Mouse (Mus musculus) layer of hippocampus, adult 8-10 months (tissue): Measurements from ENCODE around the gene Rftn1. TPM values are rescaled to one million over a fixed set of nuclear protein-coding genes. Genes with fewer than 3 reads are reported as not detected.
"Not testable (repeated sequence)": the region's sequence is repeated elsewhere in the genome, so short reads cannot be mapped to it uniquely, and the experiment has no call there.

Experiments
- DNase-seq, 2 experiments: peaks; one replicate each; pipeline ENCODE4 v3.0.0; 2022; ENCODE audit warnings: low spot score in 2 of 2
- total RNA-seq, 4 experiments: library from RNA; stranded (reverse); gene quantifications; 2 replicates each; pipeline ENCODE4 v1.2.4; 2022

Rftn1 gene
- total RNA-seq, 4 experiments from 2014 or later: 14.8 to 18.7 (median 16.8) TPM

DNA sequence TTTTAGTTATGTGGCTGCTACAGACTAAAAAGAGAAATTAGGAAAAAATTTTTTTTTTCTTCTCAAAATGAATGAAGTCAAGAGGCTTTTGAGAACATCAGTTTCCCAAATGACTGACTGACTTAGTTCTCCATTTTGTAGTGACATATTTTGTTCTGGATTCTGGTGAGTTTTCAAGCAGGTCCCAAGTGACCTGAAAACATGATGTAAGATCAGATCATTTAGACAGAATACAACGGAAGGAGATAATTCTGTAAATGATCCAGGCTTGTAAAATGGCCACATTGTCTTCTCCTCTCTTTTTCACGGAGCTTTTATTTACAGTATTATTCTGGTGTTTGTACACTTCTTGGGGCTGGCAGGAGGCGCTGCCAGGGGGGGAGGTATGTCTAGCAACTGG, 62.1 kb downstream of the Rftn1 start:
- DNase-seq: no peak

DNA sequence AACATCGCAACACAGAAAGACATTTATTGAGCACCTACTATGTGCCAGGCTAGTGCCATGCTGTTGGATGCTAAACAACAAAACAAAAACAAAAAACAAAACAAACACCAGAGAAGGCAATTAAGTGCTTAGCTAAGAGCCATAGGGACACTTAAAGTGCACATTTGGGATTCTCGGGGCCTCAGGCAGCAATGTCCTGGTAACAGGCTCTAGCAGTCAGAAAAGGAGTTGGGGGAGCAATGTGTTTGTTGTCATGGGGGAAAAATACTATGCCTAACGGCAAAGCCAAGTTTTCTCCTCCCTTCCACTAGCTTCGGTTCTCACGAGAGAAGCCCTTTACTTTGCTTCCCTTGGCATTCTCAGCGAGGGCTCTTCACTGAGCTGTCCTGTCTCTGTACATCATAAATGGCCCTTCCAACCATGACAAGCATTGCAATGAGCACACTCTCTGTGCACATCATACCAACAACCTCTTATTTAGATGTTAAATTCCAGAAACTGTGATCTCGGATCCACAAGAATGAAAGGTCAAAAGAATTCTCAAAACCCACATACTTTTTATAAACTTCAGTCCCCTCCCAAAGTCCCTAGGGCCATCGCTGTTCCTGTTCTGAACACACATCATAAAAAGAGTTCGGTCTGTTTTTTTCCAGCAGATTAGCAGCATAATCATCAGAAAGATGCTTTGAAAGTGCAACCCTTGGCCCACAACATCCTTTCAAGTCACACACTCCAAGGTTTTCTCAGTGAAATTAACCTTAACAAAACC, 63.2 kb downstream of the Rftn1 start:
- no peak for DNase-seq

DNA sequence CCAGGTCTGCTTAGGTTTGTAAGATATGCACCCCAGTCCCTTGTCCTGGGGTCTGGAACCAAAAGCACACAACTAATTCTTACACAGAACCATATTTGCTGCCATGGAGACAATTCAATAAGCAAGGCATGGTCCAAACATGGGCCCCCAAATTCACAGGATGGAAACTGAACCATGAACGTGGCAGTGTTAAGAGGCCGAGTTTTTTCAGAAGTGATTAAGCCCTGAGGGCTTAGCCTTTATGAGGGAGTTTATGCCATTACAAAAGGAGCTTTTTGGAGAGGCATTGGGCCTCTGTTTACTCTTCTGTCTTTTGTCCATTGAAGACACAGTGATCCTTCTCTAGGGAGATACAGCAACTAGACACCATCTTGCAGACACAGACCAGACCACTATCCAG, 63.9 kb downstream of the Rftn1 start:
- DNase-seq: no peak

DNA sequence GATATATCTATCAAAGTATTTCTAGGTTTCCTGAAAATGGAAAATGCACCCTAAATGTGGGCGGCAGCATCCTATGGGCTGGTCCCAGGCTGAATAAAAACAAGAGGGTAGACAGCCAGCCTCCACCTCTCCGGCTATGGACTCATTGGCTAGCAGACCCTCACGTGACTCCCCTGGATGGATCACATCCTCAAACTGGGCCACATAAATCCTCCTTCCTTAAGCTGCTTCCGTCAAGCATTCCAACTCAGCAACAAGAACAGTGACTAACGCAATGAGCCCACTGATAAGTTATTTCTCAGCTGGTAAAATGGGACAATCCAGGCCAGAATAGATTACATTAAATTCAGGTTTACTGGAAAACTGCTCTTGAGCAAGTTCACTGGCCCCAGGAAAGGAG, 64.6 kb downstream of the Rftn1 start:
- no peak for DNase-seq

DNA sequence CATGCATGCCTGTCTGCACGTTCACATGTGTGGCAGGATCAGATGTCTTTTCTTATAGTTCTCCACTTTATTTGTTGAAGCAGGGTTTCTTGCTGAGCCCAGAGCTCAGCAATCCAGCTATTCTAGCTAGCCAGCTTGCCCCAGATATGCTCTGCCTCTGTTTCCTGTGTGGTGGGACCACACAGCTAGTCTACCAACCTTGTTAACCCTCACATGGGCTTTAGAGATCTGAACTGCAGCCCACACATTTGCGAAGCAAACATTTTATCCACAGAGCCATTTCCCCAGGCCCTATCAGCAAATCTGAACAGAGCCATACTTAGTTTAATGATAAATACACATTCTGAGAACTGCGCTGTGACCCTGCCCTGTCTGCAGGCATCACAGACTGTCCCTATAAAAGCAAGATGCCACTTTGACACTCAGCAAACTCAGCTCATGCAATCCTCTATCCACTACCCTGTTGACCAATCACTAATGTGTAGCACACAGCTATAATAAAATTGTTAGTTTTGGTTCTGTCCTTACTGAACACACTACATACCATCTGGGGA, 65.2 kb downstream of the Rftn1 start:
- no peak for DNase-seq

DNA sequence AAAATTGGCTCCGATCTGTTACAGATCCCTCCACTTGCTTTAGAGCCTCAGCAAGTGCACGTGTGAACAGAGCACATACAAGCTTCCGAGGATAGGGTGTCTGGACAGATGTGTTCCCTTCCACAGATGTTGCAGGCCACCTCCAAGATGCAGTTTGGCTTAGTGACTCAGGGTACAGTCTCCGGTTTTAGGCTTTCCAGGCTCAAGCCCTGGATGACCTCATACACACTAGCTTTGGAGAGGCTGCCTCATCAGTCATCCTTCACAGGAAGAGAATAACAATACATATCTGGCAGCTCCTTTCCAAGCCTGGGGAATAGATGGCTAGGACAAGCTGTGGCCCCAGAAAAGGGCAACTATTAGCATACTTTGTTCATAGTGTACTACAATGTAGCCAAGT, 65.8 kb downstream of the Rftn1 start:
- DNase-seq: no peak

DNA sequence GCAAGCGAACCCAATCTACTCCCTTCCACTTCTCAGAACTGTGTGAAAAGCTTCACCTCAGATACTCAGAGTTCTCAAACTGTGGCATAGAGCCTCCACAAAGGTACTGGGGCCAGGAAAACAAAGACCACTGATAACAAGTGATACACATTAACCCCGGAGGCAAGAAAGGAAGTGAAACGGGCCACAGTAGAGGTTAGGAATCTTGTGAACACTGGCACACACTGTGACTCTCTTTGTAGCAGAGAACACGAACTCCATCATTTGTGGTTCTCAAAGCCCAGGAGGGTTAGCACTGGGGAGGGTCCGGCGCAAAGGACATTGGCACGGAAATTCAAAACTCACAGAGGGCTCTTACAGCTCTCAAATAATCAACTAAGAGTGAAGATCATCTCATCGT, 67.9 kb downstream of the Rftn1 start:
- no peak for DNase-seq

DNA sequence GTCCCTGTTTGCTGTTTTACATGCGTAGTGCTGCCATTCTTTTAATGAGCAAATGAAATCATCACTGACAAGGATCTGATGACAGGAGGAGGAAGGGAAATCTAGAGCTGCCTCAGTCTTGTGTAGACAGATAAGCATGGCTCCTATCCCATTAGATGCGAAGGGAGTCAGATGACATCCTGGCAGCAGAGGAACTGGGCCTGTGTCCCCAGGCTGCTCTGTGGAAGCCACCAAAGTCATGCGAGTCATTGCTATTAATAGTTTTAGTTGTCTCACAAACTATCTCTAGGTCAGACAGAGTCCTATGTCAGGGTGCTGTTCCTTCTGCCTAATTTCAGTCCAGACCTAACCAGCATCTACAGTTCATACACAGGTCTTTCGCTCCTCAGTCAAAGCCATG, 70.4 kb downstream of the Rftn1 start:
- DNase-seq: no peak

DNA sequence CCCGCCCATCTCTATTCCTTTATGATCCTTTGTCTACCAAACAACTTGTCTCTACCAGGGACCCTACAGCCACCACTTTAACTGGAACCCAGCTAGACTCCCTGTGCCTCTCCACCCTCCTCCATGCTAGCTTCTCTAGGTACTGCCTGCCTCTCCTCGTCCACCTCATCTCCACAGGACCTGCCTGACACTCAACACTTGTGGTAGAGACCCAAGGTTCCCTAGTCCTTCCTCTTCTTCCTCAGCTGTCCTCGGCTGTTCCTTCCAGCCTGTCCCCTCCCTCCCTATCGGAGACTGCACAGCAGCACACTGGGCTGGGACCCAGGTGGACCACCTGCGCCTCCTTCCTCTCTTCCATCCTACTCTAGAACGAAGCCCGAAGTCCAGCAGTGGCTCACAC, 73.0 kb downstream of the Rftn1 start:
- no peak for DNase-seq

DNA sequence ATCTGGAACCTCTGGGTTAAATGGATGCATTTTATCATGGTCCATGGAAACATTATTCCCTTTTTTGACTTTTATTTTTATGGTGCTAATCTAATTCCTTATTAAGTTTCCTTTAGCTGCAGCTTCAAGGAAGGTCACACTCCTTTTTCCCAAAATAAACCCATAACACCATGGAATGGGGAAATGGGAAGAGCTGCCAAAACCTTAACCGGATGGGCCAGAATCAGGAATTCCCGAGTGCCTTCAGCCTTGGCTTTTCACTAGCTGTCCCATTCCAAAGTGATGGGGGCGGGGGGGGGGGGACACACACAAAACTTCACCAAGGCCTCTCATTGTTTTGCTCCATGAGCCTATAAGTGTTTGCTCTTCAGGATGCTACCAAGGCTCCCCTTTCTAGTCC, 73.5 kb downstream of the Rftn1 start:
- no peak for DNase-seq

DNA sequence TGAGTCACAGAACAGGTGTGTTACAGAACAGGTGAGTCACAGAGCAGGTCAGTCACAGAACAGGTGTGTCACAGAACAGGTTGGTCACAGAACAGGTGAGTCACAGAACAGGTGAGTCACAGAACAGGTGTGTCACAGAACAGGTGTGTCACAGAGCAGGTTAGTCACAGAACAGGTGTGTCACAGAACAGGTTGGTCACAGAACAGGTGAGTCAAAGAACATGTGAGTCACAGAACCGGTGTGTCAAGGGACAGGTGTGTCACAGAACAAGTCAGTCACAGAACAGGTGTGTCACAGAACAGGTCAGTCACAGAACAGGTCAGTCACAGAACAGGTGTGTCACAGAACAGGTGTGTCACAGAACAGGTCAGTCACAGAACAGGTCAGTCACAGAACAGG, 74.1 kb downstream of the Rftn1 start:
- DNase-seq: not testable (repeated sequence)

DNA sequence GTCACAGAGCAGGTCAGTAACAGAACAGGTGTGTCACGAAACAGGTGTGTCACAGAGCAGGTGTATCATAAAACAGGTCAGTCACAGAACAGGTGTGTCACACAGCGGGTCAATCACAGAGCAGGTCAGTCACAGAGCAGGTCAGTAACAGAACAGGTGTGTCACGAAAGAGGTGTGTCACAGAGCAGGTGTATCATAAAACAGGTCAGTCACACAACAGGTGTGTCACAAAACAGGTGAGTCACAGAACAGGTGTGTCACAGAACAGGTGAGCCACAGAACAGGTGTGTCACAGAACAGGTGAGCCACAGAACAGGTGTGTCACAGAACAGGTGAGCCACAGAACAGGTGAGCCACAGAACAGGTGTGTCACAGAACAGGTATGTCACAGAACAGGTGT, 74.8 kb downstream of the Rftn1 start:
- DNase-seq: not testable (repeated sequence)

DNA sequence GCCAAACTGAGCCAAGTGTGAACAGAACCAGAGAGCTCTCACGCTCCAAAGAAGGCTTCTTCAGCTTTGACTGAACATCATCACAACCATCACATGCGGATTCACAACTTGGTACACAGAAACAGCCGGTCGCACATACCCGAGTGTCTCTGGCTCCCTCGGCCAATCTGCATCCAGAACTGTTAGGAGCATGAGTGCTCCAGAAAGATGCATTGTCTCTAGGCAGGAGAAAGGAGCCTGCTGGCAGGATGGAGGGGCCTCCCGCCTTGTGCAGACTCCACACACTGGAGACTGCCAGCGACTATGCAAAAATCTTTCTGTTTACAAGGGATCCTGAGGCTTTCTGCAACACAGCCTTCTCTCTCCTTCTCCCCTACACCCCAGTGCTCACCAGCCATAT, 75.8 kb downstream of the Rftn1 start:
- DNase-seq: peak in 1 of 2 experiments; percentile 9

DNA sequence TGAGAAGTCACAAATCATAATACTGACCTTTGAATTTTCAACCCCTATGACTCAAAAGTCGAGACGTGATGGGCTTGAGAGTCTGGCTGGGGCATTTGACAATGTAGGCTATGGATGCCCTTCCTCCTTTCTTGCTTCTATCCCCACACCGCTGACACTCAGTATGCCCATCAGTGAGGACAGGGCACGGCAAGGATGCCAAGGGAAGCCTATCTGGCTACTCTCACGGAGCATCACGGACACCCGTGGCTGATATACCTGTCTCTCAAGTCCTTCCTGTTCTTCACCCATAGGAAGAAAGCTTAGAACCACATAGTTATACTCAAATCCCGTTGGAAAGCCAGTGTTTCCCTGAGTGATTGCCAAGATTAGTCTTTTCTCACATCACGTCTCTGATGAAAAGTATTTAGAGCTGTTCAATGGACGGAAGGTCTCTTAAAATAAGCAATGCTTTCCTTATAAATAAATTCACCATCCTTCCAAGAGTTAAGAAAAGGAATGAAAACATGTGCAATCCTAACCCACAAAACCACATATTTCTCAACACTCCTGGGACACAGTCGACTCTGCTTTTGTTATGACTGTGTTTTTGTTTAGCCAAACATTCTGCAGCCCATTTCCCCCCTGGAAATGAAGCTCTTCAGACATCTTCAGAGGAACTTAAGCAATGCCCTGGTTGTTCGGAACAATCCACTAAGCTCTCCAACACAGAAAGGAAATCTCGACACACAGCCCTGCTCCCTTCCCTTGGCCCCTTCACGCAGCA, 79.6 kb downstream of the Rftn1 start:
- no peak for DNase-seq

DNA sequence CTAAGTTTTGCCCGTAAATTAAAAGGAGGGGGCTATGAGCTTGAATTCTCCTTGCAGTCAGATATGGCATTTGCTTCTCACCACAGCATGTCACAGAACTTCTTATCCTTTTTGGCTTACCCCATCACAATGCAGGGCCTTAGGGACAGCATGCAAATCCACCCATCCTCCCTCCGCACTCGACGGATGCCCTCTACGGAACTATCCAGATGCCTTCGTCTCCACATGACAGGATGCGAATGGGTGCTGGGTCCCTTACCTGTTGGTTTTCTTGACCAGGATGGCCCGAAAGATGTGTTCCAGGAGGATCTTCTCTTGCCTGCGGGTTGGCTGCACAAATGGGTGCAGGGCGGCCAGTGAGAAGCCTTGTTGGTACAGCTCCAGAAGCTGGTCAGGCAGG, 83.7 kb downstream of the Rftn1 start:
- DNase-seq: no peak

DNA sequence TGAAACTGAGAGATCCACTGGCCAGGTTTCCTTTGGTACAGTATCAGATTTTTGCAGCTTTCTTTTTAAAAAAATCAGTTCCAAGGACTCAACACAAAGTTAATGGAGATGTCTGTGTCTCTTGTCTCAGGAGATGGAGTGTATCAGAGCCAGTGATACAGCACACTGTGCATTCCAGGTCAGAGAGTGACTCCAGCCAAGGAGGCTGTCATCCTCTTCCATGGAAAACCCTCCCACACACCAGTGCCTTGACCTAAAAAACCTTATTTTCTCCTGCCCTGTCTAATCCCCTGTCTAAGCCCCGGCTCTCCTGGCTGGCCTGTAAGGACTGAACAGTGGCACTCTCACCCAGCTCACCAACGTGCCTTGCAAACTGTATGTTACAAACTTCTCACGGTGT, 86.3 kb downstream of the Rftn1 start:
- no peak for DNase-seq

DNA sequence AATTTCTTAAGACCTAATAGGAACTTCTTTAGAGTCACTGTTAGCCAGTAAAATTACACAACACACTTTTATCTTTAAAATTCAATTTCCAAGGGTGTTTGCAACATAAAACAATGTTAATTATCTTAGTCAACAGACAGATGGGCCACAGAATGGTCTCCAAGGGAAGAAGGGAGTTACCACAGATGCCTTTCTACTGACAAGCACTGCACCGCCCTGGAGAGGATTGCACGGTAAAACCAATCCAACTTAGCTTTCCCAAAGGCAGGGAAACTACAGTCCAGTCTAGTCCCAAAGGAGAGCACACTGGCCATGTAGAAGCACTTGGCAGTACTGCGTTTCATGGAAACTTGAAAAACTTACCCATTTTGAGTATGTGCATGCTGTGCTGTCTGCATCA, 89.1 kb downstream of the Rftn1 start:
- DNase-seq: peak in 1 of 2 experiments; percentile 19

DNA sequence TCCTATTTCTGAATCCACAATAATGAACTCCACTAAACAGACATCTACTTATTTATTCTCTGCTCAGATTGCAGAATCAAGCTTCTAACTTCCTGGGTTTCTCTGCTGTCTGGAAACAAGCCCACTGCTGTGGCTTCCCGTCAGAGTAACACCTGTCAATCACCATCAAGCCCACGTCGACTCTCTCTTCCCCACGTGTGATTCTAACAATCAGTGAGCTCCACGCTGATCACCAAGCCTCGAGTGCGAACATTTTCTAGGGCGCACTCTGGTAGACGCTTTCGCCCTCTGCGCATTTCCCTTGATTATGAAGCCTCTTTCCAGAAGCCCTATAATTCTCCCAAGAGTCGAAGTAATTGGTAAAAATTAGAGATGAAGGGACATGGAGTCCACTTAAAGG, 90.4 kb downstream of the Rftn1 start:
- no peak for DNase-seq

DNA sequence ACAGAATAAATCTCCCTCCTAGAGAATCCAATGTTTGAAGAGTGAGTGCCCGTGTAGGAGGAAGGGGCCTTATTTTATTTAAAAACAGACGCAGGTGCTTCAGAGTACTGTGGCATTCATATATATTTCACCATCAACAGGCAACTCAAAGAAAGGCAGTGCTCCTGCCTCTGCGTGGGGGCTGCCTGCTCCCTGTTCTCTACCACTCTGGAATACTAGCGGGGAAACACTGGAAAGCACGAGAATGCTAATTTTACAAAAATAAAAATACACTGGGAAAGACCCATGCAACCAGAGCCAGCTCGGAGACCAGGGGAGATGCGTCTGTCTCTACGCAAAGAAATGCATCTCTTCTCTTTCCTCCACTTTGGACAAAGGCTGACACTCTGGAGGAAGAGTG, 91.1 kb downstream of the Rftn1 start:
- DNase-seq: no peak

DNA sequence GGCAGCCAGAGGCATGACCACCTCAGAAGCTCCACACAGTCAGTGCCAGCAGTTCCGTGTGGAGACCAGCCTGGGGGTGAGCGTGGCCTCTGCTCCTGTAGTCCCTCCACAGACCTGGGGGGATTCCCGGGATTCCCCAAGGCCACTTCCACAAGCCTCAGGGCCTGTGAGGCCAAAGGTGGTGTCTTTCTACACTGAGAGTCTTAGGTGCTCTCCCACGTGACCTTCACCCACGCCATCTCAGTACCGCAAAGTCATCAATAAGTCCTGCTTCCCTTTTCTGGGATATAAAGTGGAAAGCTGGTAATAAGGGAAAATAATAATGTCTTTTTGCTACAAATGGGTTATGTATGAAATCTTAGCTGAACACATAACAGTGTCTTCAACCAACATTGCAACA, 92.2 kb downstream of the Rftn1 start:
- DNase-seq: no peak

DNA sequence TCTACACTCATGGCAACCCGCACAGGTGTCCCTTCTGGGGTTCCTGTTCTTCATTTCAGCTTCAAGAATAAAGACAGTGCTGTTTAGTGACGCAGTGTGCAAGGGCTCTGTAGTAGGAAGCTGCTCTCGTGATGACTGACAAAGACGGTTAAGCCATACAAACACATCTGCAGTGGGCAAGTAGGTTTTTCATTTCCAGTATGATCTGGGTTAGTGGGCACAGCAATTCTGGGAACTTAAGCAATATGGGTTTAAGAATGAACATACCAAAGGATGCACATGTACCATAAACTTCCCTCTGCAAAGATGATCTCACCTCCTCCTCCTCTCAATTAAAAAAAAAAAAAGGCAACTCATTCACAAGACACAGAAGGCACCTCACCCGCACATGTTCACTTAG, 92.6 kb downstream of the Rftn1 start:
- no peak for DNase-seq

DNA sequence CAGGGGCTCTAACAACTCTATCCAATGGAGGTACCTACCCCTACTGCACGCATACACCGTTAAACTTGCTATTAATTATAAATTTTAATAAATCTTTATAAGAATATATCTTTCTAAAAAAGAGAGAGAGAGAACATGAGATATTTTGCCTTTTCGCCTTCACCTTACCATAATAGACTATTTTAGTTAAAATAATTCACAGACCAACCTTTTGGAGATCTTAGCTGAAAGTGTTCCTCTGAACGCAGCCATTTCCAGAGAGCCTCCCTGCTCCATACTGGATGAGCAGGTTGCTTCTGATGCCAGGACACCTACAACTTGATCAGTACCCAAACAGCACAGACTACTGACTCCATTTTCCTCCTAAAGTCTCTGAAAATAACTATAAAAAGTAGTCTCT, 94.2 kb downstream of the Rftn1 start:
- no peak for DNase-seq

DNA sequence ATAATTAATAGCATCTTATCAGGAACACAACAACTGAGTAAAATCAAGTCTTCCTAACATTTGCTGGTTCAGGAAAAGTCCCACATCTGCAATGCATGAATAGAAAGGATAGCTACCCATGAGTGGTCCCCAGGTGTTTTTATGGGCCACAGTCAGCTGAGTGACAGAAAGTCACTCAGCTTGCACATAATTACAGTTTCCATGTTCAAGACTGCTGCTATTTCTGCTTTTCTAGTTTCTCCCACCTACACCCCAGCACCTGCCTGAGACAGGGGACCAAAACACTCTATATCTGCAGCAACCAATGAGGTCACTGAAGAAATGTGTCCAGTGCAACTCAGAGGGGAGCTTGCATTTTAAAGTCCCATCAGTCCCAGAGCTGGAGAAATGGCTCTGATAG, 95.9 kb downstream of the Rftn1 start:
- DNase-seq: no peak
